Mouse (Mus musculus) CH12.LX (cell line): ENCODE measurements around the gene Stk24.

Experiments
- BHLHE40 ChIP-seq: IDR thresholded peaks from 2 replicates; pipeline ENCODE4 v1.6.1; 2011; ENCODE audit warnings: mild to moderate bottlenecking, low read depth, low read length, improper control_type of control experiment
- CTCF ChIP-seq, 2 experiments: IDR thresholded peaks in 1 of 2; conservative IDR thresholded peaks in 1 of 2; 2 replicates each; pipeline ENCODE4 v1.5.1; 2011 to 2012; ENCODE audit warnings: low read depth in 2 of 2, low read length in 2 of 2, improper control_type of control experiment in 1 of 2, inconsistent platforms in 1 of 2, mild to moderate bottlenecking in 1 of 2, moderate library complexity in 1 of 2
- EP300 ChIP-seq: IDR thresholded peaks from 2 replicates; pipeline ENCODE4 v1.6.1; 2011; ENCODE audit warnings: low read length, improper control_type of control experiment
- MAX ChIP-seq: IDR thresholded peaks from 2 replicates; pipeline ENCODE4 v1.6.1; 2011; ENCODE audit warnings: low read length, improper control_type of control experiment

DNA sequence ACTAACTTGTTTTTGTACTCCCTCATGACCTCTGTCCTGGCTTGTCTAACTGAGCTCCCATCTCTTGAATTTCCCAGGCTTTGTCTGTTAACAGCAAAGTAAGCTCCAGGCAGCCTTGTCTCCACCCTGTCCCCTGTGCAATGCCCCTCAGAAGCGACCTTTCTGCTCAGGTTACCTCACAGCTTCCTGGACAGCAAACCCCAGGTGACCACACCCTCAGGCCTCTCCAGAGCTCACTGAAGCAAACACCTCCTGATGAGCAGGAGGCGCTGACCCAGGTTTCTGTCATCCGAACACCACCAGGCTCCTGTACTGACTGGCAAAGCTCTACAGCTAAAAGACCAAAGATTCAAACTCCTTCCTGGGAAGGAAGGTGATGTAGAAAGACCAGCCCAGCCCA is 69.9 kb downstream of the Stk24 start:
- TF ChIP-seq MAX: no peak
- no peak for TF ChIP-seq CTCF (conservative IDR thresholded peaks at IDR 0.05 in 1 of 2, IDR thresholded peaks at IDR 0.05 in 1 of 2; ENCODE audit: low read depth in 2 of 2, low read length in 2 of 2)
- TF ChIP-seq EP300: no peak
- no peak for TF ChIP-seq BHLHE40
